Comparison of ENCODE assay signal across 12 mouse cellular contexts in genomic region chr12:71842006-71842405, GRCm38 (mm10). TPM values are rescaled to one million over a fixed set of nuclear protein-coding genes. Genes with fewer than 3 reads are reported as not detected.
DNase-seq lines count a peak whose midpoint lies in the region; ATAC-seq and TF ChIP-seq lines count a peak whose summit lies in the region.
"Had no signal": no experiment of that assay in that cellular context is flagged by ENCODE, and none has a peak within 500 bp of the region (broad histone marks: within the 10 kb centered on the region; RNA-seq: fewer than 3 reads in every experiment).

No protein-coding gene starts in this region.

- no peaks in the 10 kb centered on the region for H3K9me3 ChIP-seq in forebrain, embryonic 10.5 days
- no peaks in the 10 kb centered on the region for H3K9me3 ChIP-seq in hindbrain, embryonic 16.5 days (ENCODE audit: control insufficient read depth, low read length)
- H3K9me3 ChIP-seq: forebrain, embryonic 15.5 days; hindbrain, embryonic 15.5 days had no signal

- no peaks in the 10 kb centered on the region; the same call in 1 of the 2 replicates for H3K36me3 ChIP-seq in forebrain, embryonic 10.5 days (replicated peaks)
- no peaks in the 10 kb centered on the region for H3K36me3 ChIP-seq in hindbrain, embryonic 16.5 days (ENCODE audit: control insufficient read depth, insufficient read depth, low read length)
- H3K36me3 ChIP-seq: forebrain, embryonic 15.5 days; hindbrain, embryonic 15.5 days had no signal

- no peak for TF ChIP-seq CTCF in gastrocnemius, adult 2 months (IDR thresholded peaks at IDR 0.05)

- ATAC-seq in hindbrain, embryonic 16.5 days = no peak
- ATAC-seq: forebrain, embryonic 15.5 days had no signal

- peak; percentile 55 for DNase-seq in gastrocnemius, adult 2 months
- DNase-seq in gastrocnemius, adult 8-10 months (ENCODE audit: low spot score in 2 of 2) = no peak
- DNase-seq in right cerebral cortex, postnatal 14 days = peak; percentile 14
- no peak for DNase-seq in right cerebral cortex, postnatal 4 days
- peak; percentile 58 to 63 for DNase-seq in kidney, postnatal 4 days
- no peak for DNase-seq in forebrain, embryonic 10.5 days (ENCODE audit: extremely low spot score, low spot score)
- DNase-seq in cerebellum, postnatal 25 days = no peak
- DNase-seq: cerebellum, adult 9-11 months; left cerebral cortex, postnatal 4 days had no signal

- intact Hi-C loops in gastrocnemius, adult 2 months (cut with DNase I) = no loop called here

- H3K27ac ChIP-seq in gastrocnemius, adult 2 months = peak overlapping the region; percentile 53
- no peak overlapping the region for H3K27ac ChIP-seq in forebrain, embryonic 10.5 days
- H3K27ac ChIP-seq in hindbrain, embryonic 16.5 days (ENCODE audit: low read depth, low read length) = no peak overlapping the region
- H3K27ac ChIP-seq: forebrain, embryonic 15.5 days; hindbrain, embryonic 15.5 days had no signal

- H3K4me3 ChIP-seq in gastrocnemius, adult 2 months = no peak overlapping the region
- H3K4me3 ChIP-seq in forebrain, embryonic 10.5 days = no peak overlapping the region
- H3K4me3 ChIP-seq in hindbrain, embryonic 16.5 days (ENCODE audit: low read length) = no peak overlapping the region
- H3K4me3 ChIP-seq: forebrain, embryonic 15.5 days; hindbrain, embryonic 15.5 days had no signal

- peaks cover 42% of the 10 kb centered on the region for H3K4me1 ChIP-seq in forebrain, embryonic 10.5 days
- peaks cover 38% of the 10 kb centered on the region for H3K4me1 ChIP-seq in hindbrain, embryonic 16.5 days (ENCODE audit: control insufficient read depth, insufficient read depth, low read depth, low read length)

- H3K9ac ChIP-seq in hindbrain, embryonic 16.5 days (ENCODE audit: low read depth, low read length) = no peak overlapping the region
- H3K9ac ChIP-seq: forebrain, embryonic 15.5 days; hindbrain, embryonic 15.5 days had no signal

- WGBS in forebrain, embryonic 10.5 days = 77% methylated on average over 3 of the region's 3 CpGs
- 30% methylated on average over 3 of the region's 3 CpGs for WGBS in hindbrain, embryonic 16.5 days

- H3K27me3 ChIP-seq in forebrain, embryonic 10.5 days (ENCODE audit: poor library complexity, severe bottlenecking) = 0 out of 2 replicates have a peak, but pooled peaks cover 3% of the 10 kb centered on the region
- no peaks in the 10 kb centered on the region for H3K27me3 ChIP-seq in hindbrain, embryonic 16.5 days (replicated peaks; ENCODE audit: control insufficient read depth, insufficient read depth, low read length)
- H3K27me3 ChIP-seq: forebrain, embryonic 15.5 days; hindbrain, embryonic 15.5 days had no signal

- no peak overlapping the region for H3K4me2 ChIP-seq in hindbrain, embryonic 16.5 days (ENCODE audit: low read length)
- H3K4me2 ChIP-seq: forebrain, embryonic 15.5 days; hindbrain, embryonic 15.5 days had no signal

RNA-seq across cellular contexts. Expression of gene Daam1, which starts 11.1 kb away (rescaled TPM):
- 10 to 100 TPM in 1 of 2 experiments, 1 to 10 TPM in 1; 8.0 to 12.8 TPM for total RNA-seq in gastrocnemius, adult 2 months (2021)
- 10 to 100 TPM in 1 of 4 experiments, 1 to 10 TPM in 3; 7.7 to 10.4 (median 8.8) TPM for total RNA-seq in gastrocnemius, adult 8-10 months (2022)
- polyA plus RNA-seq in forebrain, embryonic 10.5 days (2016; fragmentation: Nextera tagmentation; extraction: Ambion mirVana) = 7.7 and 7.9 TPM in 2 replicates
- polyA plus RNA-seq in hindbrain, embryonic 16.5 days (2015; fragmentation: Nextera tagmentation; extraction: Ambion mirVana) = 26.6 and 28.4 TPM in 2 replicates

Comparison
In these comparisons a context has a peak if more than half of its experiments do, and no peak if none do; other contexts are left out.
1. DNase-seq: peak in gastrocnemius, adult 2 months (single experiment), right cerebral cortex, postnatal 14 days (single experiment) and kidney, postnatal 4 days (2 of 2); none in gastrocnemius, adult 8-10 months (0 of 2), right cerebral cortex, postnatal 4 days (single experiment), forebrain, embryonic 10.5 days (single experiment) and cerebellum, postnatal 25 days (0 of 2).